Mouse (Mus musculus) urinary bladder, postnatal 14 days (tissue): ENCODE measurements around the gene Cryzl2.

Source experiments
- DNase-seq: peaks from one replicate; pipeline ENCODE4 v3.0.0; 2021; ENCODE audit warnings: low spot score

The Cryzl2 gene

DNA sequence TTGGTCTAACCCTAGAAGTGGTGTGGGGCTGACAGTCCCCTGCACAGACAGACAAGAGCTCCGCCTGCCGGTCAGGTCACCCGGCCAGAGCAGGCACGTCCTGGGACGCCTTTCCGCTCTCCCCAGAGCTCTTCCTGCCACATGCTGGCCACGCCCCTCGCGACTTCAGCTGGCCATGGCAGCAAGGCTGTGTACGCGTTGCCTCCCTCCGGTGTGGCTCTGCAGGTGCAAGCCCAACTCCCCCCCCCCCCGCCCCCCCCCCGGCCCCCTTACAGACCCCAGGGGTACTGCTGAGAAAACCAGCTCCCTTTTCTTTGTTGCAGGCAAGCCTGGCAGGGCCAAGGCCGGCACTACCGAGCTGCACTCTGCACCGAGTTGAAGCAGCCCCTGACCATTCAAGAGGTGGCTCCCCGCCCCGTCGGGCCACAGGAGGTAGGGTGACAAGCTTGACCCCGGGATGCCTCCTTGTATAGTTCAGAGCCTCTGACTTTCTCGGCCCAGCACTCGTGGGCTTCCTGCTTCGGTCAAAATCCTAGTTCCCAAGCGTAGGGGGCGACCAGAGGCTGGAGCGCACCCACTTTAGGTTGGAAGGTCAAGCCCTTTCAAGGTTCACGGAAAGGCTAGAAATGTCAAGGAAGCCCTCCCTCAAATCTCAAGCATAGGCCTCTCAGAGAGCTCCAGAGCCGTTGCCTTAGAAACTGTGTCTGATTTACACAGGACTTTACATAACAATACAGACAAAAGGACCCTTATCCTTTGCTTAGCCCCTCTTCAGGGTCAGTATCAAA lies at the start of gene Cryzl2:
TSS of gene Cryzl2 (plus strand) at position 157 of the 788 bp plus-strand sequence.
- DNase-seq = peak; percentile 79

DNA sequence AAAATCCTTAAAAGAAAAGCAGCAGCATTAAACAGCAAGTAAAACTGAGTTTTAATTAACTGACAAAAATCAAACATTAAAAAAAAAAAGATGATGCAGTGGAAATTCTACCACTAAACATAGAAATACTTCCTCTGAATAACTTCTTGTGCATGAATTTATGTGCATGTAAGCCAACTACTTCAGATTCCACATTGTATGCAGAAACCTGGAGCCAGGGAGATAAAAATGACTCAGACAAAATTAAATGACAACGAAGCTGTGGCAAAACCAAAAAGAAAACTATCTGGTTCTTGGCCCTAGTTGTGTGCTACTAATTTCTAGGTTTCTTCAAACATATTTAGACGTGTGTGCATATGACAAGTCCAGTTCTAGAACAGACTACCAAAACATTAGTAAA lies 48.7 kb upstream of the Cryzl2 start:
- DNase-seq = no peak

DNA sequence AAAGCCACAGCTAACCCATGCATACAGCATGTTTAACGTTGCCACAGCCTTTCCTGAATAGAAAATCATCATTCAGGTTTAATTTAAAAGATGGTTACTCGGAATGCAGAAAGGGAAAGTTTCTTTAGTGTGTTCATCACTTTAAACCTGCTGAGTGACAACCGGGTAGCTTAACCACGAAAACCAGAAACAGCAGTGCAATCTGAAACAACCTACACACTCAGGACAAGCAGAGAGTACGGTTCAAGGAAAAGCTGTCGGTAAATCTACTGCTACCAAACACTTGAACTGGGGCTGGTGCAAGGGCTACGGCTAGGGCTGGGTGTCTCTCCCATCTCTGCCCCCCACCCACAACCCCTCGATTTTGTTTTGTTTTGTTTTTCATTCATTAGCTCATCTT lies 47.4 kb upstream of the Cryzl2 start:
- no peak for DNase-seq

DNA sequence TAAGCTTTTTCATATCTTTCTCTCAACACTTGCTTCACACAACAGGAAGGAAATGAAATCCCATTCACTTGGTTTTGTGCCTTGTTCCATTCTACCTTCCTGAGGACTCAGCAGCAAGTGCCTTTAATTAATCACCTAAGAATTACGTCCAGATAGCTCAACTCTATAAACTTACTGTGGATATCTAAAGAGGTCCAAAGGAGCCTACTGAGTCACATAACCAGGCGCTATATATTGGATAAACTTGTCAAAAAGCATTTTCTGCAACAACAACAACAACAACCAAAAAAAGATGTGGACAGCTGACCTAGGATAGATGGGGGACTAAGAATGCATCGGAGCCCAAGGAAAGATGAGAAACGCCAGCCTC lies 47.1 kb upstream of the Cryzl2 start:
- no peak for DNase-seq

DNA sequence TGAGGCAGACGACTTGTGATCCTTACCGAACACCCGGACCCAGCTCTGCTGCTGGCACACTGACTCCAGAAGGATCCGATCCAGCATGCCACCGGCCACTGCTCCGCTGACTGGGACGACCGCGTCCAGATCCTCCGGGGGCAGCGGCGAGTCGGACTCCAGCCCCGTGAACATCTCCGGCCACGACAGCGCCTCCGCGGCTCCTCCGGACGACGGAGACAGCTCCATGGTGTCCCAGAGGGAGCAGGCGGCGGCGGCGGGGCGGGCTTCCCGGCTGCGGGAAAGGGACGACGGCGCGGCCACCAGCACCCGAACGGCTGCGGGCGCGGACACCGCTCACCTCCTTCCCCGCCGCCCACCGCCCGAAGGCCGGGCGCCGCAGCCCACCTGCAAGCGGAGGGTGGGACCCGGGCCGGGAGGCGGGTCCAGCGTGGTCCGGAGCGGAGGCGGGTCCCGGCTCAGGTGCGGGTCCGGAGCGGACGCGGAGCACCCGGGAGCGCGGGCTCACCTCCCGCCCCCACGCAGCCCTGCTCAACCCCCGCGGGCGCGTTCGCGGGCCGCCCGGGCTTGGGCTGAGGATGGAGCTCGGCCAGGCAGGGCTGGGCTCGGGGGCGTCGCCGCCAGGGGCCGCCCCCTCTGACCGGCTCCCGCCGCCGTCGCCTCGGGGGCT lies 46.5 kb upstream of the Cryzl2 start:
- peak; percentile 66 for DNase-seq

DNA sequence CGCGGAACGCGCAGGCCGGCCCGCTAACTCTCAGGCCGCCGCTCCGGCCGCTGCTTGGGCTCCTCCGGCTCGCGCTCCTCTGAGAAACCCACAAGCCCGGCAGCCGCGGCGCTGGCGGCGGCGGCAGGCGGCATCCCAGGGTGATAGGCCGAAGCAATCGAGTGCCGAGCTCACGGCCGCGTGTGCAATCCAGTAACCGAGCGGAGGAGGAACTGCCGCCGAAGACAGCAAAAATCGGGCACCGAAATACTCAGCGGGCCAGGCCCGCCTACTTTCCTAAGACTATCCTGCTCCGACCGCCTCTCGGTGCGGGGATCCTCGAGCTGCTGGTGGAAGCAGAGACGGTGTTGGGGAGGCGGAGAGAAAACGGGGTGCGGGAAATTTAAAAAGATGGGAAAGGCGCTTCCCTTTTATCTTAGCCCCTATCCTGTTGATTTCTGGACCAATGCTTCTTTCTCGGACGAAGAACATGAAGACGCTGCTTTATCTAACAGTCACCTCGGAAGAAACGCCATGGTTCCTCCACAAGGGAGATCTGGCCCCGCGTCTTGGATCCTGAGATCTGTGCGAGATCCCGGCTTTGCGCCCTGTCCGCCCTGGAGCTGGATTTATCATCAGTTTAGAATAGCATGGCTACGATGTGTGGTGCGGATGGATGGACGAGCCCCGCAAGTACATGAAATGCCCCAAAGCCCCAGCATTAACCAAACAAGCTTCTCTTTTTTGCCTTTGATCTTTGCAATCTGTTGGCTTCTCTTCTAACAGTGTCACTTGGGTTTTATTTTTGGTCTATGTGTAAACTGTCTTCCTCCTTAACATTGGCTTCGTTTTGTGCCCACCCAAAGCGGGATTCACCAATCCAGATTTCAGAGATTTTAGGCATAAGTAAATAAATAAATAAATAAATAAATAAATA lies 45.7 kb upstream of the Cryzl2 start, which contains the start of gene Rasal2:
TSS of gene Rasal2 (minus strand) at position 142 of the 916 bp plus-strand sequence.
- peak; percentile 95 for DNase-seq

DNA sequence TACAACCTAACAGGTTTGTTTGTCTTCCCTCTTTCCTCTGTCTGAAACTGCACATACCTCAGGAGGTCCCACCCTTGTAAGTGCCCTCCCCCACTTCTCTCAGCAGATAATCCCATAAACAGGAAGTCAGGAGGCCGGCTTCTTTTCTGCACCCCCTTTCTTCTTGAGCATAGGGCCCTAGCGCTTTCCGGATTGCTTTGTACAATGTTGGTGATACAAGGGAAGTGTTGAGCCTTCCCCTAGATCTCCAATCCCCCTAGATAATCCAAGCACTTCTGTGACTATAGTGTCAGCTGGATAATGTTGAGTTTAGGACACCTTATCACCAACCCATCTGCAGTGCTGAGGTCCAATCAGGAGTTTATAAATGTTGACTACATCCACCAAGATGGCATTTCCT lies 42.6 kb upstream of the Cryzl2 start:
- no peak for DNase-seq

DNA sequence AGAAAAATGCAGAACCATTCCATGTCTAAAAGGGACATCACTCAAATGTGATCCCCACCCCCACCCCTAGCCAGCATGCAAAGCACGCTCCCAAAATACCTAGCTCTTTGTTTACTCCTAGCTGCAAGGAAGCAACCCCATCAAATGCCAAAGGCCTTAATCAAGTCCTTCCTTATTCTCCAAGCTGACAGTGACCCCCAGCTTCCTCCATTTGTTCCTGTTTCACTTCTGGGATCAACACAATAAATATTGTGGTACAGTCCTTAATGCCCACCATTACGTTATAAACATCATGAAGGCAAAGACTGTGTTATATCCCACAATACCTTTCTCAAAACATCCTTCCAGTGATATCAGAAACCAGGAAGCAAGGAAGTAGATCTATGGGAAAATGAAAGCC lies 41.7 kb upstream of the Cryzl2 start:
- DNase-seq = no peak

DNA sequence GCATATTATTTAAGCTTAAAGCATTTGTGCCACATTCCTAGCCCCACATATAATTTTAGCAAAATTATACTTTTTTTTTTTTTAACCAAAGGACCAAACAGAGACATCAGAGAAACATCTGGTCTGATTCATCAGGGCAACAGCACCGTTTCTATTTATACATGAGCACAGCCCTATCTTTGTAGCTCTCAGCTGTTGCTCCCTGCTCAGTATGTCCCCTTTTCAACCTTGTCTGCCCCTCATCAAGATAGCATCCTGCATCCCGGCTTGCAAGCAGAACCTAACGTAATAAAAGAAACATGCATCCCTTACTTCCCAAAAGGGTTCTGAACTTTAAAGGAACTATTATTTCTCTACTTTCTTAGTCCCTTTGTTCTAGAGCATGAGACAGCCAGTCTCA lies 41.0 kb upstream of the Cryzl2 start:
- no peak for DNase-seq

DNA sequence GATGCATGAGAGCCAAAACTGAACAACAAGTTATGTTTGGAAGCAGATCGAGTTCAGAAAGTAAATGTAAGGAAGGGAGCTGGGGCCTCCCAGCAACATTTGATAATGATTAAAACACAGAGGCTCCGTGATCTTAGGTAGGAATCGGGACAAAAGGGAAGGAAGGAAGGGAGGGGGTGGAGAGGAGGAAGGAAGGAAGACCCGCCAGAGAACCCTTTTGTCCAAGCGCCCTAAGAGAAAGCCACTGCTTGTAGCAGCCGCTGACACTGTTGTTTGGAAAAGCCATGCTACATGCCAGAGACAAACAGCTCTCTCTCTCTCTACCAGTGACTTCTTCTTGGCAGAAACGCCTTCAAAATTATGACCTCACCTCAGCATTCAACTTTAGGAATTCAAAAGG lies 40.5 kb upstream of the Cryzl2 start:
- no peak for DNase-seq

DNA sequence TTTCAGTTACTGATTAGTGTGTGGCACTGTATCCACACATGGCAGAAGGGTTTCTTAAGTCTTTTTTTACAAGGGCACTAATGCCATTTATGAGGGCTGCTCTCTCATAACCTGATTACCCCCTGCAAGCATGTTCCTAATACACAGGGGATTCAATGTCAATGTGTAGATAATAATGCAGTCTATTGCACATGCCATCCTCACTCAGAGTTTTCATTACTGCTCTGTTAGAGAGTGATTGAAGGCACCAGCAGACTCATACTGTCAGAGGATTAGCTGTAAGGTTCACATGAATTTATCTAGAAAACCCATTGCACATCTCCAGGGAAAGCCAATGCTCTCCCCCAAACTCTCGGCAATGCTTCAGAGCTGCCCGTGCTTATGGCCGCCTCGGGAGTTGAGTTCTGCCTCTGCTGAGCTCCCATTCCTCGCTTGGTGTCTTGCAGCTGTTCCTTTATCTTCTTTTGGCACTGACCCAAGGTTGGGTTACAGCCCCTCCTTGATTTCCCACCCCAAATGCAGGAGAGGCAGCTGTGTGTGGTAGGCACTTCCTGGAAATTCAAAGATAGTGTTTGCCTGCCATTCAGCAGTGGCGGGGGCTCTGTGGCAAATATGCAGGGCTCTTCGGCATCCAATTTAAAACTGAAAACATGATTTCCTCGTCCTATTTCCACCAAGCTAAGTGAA lies 32.5 kb upstream of the Cryzl2 start:
- DNase-seq = no peak

DNA sequence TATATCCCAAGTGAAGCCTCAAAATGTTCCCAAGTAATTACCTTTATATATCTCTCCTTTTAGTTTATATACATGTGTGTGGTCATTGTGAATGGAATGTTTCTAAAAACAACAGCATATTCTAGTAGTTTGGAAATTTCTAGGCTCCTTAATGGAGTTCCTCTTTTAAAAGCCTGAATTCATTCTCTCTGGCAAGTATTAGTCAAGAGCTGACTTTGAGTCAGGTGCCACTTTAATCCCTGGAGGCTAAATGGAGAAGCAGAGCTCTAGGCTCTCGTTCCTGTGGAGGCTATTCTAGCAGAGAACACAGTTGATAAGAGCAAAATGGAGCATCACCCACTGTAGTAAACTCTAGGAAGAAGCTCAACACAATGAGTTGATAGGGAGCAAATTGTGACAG lies 31.4 kb upstream of the Cryzl2 start:
- DNase-seq = no peak

DNA sequence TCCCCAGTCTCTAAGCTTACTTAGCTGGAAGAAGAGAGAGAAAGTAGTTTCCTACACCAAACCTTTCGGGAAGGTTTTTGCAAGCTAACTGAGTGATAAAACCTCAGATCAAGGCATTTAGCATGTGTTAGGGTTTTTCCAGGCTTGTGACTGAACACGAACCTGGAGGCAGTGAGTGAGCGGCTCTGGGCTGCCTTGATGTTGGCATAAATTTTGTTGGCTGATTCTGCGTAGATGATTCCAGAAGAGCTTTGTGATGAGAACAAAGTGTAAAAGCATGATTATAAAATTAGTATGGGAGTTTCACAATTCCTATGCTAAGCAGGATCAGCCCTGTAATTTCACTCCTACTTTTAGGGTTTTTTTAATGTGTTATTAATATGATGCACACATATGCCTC lies 30.8 kb upstream of the Cryzl2 start:
- DNase-seq = no peak

DNA sequence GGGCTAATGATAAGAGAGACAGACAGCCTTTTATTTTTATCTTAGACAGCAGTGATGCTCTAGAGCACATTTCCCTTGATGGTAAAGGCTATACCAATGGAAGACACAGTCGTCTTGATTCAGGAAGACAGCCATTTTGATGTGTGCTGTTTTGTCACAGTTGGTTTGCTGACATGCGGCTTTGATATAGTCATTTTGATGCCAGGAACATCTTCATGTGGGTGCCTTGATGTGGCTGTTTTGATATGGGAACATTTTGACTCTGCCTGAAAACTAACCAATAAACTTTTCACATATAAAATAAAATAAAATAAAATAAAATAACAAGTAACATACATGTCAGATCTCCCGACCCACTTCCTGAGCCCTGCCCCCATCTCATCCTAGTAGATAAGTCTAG lies 30.0 kb upstream of the Cryzl2 start:
- DNase-seq = no peak

DNA sequence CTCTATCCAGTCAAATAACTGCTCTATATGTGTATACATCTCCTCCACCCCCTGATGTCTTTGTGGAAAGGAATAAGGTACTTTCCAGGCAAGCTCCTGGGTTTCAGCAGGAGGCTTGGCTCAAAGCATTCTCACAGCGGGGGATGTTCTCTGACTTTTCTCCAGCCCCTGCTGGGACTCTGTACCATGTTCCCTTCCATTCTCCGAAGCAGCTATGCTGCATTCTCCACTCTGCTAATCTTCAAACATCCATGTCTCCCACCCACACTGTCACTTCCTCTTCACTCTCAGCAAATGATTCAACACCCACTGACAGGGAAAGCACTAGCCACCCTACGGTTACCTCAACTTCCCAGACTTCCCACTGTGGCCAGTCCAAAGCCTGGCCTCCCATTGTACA lies 25.1 kb upstream of the Cryzl2 start:
- DNase-seq = no peak

DNA sequence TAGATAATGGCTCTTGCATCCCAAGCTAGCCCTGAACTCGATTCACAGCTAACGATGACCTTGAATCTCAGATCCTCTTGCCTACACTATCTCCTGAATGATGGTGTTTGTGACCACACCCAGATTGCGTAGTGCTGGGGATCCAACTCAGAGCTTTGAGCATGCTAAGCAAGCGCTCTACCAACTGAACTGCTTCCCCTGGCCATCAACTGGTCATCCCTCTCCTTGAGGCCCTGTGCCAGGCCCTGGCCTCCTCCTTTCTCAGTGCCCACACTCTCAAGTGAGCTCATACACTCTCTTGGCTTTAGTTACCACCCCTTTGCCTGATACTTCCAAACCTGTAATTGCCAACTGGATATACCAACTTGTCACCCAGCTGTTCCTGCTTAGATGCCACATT lies 24.0 kb upstream of the Cryzl2 start:
- DNase-seq = no peak

DNA sequence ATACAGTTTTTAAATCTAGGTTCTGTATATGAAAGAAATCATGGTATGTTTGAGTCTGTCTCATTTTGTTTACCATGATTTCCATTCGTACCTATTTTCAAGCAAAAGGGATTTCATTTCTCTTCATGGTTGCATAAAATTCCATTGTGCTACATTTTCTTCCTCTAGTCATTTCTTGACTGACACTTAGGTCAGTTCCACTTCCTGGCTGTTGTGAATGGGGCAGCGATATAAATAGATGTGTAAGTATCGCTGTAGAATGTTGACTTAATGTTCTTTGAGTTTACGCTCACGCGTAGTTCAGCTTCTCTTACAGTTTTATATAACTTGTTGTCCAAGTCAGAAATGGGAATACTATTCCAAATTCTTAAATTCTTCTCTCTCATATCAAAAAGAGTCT lies 22.5 kb upstream of the Cryzl2 start:
- DNase-seq = no peak

DNA sequence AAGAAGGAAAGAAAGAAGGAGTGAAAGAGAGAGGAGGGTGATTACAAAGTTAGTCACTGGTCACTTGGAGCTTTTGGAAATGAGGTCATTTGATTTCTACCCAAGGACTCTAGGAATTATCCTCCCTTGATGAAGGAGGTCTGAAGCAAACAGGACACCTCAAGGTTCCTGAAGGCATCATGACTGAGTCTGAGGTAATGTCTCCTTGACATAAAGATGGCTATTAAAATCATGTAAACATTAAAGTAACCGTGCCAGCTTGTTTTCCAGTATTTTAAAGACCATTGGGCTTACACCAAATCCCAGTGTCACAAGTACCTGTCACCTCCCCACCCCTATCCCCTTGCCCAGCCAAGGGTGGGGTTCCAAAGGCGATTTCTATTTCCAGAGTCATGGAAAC lies 20.1 kb upstream of the Cryzl2 start:
- no peak for DNase-seq

DNA sequence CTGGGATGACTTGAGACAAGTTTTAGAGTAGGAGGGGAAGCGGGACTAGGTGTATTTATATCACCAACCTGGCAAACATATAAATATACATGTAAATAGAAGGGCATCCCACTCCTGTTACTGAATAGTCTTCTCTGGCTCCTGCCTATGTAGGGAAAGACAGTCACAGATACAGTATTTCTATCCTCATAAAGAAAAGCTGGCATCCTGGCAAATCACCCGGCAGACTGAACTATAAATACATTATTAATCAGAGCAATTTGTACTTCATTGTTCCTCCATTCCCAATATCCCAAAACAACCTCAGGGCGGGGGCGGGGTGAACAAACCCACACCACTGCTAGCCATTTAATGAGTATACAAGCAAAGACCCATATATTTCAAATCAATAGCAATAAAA lies 19.3 kb upstream of the Cryzl2 start:
- DNase-seq = no peak

DNA sequence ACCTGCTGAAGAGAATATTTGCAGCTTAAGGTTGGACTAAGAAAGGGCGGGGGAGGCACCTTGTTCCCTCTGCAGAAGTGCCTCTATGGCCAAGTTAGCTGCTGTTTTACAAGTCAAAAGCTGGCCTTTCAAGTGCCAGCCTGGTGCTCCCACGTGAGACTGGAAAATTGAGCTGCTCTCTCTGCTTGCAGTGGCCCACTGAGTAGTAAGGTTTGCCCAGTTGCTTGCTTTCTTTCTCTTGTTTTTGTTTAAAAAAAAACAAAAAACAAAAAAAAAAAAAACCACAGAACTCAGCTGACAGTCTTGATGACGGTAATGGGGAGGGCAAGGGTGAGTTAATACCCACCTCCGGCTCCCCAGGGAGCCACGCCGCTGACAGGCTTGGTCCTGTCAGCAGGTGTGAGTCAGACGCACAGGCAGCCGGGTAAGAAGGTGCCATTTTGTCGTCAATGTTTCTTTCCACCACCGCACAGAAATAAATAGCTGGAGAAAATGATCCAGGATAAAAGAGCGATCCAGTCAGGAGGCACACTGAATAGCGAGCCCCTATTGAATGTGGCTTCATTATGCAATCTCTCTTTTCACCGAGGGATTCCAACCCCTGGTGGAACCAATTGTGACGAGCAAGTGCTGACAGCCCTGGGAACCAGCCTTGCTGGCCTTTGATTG lies 18.3 kb upstream of the Cryzl2 start:
- no peak for DNase-seq

DNA sequence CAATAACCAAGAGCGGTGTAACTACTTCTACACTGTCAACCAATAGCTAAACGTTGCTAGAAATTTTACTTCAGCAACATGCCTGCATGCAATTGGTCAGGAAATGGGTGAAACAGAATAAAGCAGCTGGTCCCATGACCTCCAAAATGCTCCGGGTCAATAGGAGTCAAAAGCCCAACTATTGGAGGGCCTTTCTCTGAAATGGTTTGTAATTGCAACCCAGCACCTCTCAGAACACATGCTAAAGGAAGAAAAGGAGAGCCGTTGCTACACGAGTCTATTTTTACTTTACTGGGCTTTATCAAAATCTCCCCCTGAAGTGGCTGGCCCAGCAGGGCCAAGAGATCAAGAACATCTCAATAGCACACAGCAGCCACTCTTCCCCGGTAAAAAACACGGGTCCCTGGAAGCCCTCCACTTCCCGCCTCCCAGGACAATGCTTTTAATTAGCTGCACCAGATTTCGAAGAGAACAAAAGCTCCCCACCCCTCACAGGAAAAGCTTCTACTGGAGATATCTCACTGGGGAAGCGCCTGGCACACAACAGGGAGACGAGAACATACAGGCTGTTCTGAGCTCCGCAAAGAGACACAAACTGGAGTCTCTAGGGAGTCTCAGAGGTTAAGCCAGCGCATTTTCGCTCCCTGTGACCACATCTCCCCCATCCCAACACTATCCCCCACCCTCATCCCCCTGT lies 15.2 kb upstream of the Cryzl2 start:
- DNase-seq = no peak
